Mouse (Mus musculus) intestine, embryonic 16.5 days (tissue): ENCODE data around the gene Poln. TPM values are rescaled to one million over a fixed set of nuclear protein-coding genes. Genes with fewer than 3 reads are reported as not detected.
A peak's percentile ranks its signal among the peaks of the same experiment; 100 is the strongest.

Experiments
- ATAC-seq: fragments of 200-750 bp; cut with Nextera tagmentation; 2 replicates; pipeline ENCODE4 v1.8.0; 2017; ENCODE audit warnings: moderate TSS enrichment, moderate library complexity
- H3K27ac ChIP-seq: fragments of 300-500 bp; sonication (generic); 2 replicates; pipeline ENCODE4 v1.5.1; 2014; ENCODE audit warnings: mild to moderate bottlenecking, low read length
- H3K27me3 ChIP-seq: fragments of 300-500 bp; sonication (generic); replicated peaks from 2 replicates; pipeline ENCODE4 v1.6.1; 2014; ENCODE audit warnings: low read length, control low read depth, mixed read lengths; ENCODE audit not compliant: control insufficient read depth, insufficient read depth
- H3K36me3 ChIP-seq: fragments of 300-500 bp; sonication (generic); 2 replicates; pipeline ENCODE4 v1.6.1; 2014; ENCODE audit warnings: low read length, control low read depth; ENCODE audit not compliant: control insufficient read depth, insufficient read depth
- H3K4me1 ChIP-seq: fragments of 300-500 bp; sonication (generic); 2 replicates; pipeline ENCODE4 v1.6.1; 2014; ENCODE audit warnings: low read length, control low read depth, mixed read lengths; ENCODE audit not compliant: control insufficient read depth, insufficient read depth
- H3K4me2 ChIP-seq: fragments of 300-500 bp; sonication (generic); 2 replicates; pipeline ENCODE4 v1.6.1; 2014; ENCODE audit warnings: low read depth, low read length, control low read depth
- H3K4me3 ChIP-seq: fragments of 300-500 bp; sonication (generic); 2 replicates; pipeline ENCODE4 v1.5.1; 2014; ENCODE audit warnings: mild to moderate bottlenecking, low read length
- H3K9ac ChIP-seq: fragments of 300-500 bp; sonication (generic); 2 replicates; pipeline ENCODE4 v1.6.1; 2014; ENCODE audit warnings: low read depth, low read length
- H3K9me3 ChIP-seq: fragments of 300-500 bp; sonication (generic); 2 replicates; pipeline ENCODE4 v1.6.1; 2016; ENCODE audit warnings: low read length, control low read depth; ENCODE audit not compliant: control insufficient read depth
- WGBS: fragments of 180-500 bp; shearing (Covaris S2); extraction: QIAGEN DNeasy Blood & Tissue Kit; methylation state at CpG from one replicate; pipeline ENCODE4 v1.1.7; 2014; 5-methylcytosine and 5-hydroxymethylcytosine counted together
- polyA plus RNA-seq: library from polyadenylated mRNA; unstranded; fragments of >200 nt; fragmentation: Nextera tagmentation; extraction: Ambion mirVana; gene quantifications from 2 replicates; pipeline ENCODE4 v1.2.1, GENCODE M21; 2015

The Poln gene
- polyA plus RNA-seq, 1 experiment from 2014 or later = 0.23 TPM

DNA sequence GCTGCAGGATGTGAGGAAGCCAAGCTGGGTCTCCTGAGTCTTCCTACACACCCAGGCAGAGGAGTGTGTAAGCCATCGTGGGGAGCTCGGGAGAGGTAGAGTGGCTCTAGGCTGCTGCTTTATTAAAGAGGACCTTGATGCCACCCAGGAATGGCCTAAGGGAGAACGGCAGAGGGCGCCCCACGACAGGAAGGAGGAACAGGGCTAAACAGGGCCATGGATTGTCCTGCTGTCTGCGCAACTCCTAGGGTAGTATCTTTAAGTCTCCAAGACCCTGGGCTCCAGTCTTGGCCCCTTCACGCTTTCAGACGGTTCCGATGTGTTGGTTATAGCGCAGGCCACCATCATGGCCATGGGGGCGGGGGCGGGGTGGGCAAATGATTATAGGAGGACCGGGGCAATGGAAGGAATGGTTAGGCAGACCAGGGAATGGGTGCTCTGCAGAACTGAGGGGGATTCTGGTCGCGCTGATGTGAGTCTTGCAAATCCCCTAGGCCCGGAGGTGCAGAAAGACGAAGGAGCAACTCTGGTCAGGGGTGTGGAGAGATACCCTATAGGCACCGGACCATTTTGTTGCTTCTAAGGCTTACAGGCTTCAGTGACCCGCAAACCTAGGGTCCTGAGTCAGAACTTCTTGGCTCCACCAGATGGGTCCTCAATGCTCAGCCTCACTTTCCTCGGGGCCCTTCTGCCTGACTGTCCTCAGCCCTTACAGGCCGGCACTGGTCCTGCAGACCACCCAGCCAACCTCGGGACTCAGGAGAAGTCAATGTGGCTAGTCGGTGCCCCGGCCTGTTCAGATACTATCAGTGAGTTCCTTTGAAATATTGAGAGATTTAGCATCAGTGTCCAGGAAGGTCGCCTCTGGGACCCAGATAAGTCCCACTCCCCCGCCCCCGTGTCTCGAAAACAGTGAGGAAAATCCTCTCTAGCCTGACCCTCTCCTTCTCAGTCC lies 174.3 kb downstream of the Poln start:
- Histone ChIP-seq H3K4me3 (peak overlapping the region; percentile 62), H3K9ac (no peak overlapping the region), H3K27ac (no peak overlapping the region), H3K36me3 (no peaks in the 10 kb centered on the region), H3K27me3 (peaks cover 39% of the 10 kb centered on the region), H3K9me3 (no peaks in the 10 kb centered on the region), H3K4me2 (no peak overlapping the region), H3K4me1 (peaks cover 10% of the 10 kb centered on the region; the same call in 1 of the 2 replicates)
- 37% methylated on average over 28 of the region's 28 CpGs for WGBS
- no peak; the same call in 1 of the 2 replicates for ATAC-seq

- peak; percentile 88 for ATAC-seq
- Histone ChIP-seq H3K9me3 (no peaks in the 10 kb centered on the region), H3K27me3 (no peaks in the 10 kb centered on the region), H3K4me2 (peak within 1 kb of the TSS; percentile 97), H3K9ac (peak within 1 kb of the TSS; percentile 74), H3K4me1 (peaks cover 12% of the 10 kb centered on the region), H3K36me3 (no peaks in the 10 kb centered on the region), H3K27ac (no peak within 1 kb of the TSS; the same call in 1 of the 2 replicates), H3K4me3 (peak within 1 kb of the TSS; percentile 79)
- under 1% methylated on average over 73 of the region's 88 CpGs for WGBS
Observed at GRCm38 (mm10) chr5:33983309-33984121, 185.7 kb downstream of the Poln start, which contains the start of gene Gm1673. Gene Gm1673, plus strand, starts transcription at chr5:33983433.

DNA sequence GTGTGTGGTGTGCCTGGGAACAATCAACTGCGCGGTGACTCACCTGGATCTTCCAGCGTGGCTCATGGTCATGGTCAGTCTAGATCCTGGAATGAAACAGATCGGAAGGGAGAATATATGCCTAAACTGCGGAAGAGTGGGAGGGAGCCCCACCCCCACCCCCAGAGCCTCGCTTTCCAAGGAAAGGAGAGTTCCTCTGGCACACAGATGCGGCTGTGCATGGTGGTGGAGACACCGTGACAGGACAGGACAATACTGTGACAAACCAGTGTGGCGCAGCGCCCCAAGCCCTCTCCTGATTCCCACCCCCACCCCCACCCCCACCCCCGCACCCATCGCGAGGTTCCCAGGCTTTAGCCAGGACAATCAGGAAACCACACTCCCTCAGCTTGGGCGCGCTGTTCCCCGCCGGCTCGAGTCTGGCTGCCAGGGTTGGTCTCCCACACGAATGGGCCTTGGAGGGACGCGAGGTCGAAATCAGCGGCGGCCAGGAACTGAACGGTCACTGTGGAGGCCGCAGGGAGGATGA lies 186.5 kb downstream of the Poln start:
- 4% methylated on average over 26 of the region's 26 CpGs for WGBS
- Histone ChIP-seq H3K9ac (peak overlapping the region; percentile 74), H3K4me2 (peak overlapping the region; percentile 97), H3K27me3 (no peaks in the 10 kb centered on the region), H3K4me1 (peaks cover 12% of the 10 kb centered on the region), H3K4me3 (peak overlapping the region; percentile 79), H3K36me3 (no peaks in the 10 kb centered on the region), H3K9me3 (no peaks in the 10 kb centered on the region), H3K27ac (no peak overlapping the region)
- peak; percentile 51 for ATAC-seq

DNA sequence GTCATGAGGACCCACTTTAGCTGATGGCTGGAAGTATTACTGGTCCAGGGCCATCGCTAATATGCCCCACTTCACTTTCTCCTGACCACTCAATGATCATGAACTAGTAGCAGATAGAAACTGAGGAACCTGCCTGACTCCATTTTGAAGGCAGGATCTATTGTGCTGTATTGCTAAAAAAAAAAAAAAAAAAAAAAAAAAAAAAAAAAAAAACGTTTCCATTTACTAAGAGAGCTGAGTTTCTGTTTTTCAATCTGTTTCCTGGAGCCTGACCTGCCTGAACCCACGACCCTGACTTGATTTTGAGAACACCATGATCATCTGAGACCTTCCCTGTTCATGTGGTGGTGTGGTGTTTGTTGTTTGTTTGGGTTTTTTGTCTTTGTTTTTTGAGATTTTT lies 193.0 kb downstream of the Poln start:
- H3K36me3 ChIP-seq = no peaks in the 10 kb centered on the region
- WGBS = 41% methylated on average over 3 of the region's 3 CpGs
- H3K9ac ChIP-seq = no peak overlapping the region
- no peak for ATAC-seq
- H3K4me3 ChIP-seq = no peak overlapping the region
- H3K27ac ChIP-seq = no peak overlapping the region
- no peaks in the 10 kb centered on the region for H3K9me3 ChIP-seq
- no peaks in the 10 kb centered on the region for H3K27me3 ChIP-seq
- no peak overlapping the region for H3K4me2 ChIP-seq
- no peaks in the 10 kb centered on the region for H3K4me1 ChIP-seq

GRCm38 (mm10) chr5:33974736-33975135 lies 194.5 kb downstream of the Poln start:
- Histone ChIP-seq H3K9ac (no peak overlapping the region), H3K4me2 (no peak overlapping the region), H3K27me3 (no peaks in the 10 kb centered on the region), H3K4me3 (no peak overlapping the region), H3K27ac (no peak overlapping the region), H3K36me3 (no peaks in the 10 kb centered on the region), H3K4me1 (no peaks in the 10 kb centered on the region), H3K9me3 (no peaks in the 10 kb centered on the region)
- ATAC-seq = no peak
- WGBS = 64% methylated on average over 2 of the region's 2 CpGs

GRCm38 (mm10) chr5:33959382-33959781 lies 209.9 kb downstream of the Poln start:
- H3K4me1 ChIP-seq = no peaks in the 10 kb centered on the region
- WGBS = 68% methylated on average over 4 of the region's 4 CpGs
- ATAC-seq = no peak

More at GRCm38 (mm10) chr5:33959382-33959781, 209.9 kb downstream of the Poln start:
- Histone ChIP-seq H3K36me3 (no peaks in the 10 kb centered on the region), H3K9ac (no peak overlapping the region), H3K9me3 (no peaks in the 10 kb centered on the region), H3K27ac (no peak overlapping the region), H3K4me2 (no peak overlapping the region), H3K4me3 (no peak overlapping the region), H3K27me3 (no peaks in the 10 kb centered on the region)

Other genes starting within 250 kb of the Poln start
- gene Nelfa, start 233.0 kb downstream of the Poln start, polyA plus RNA-seq = 44.1 and 48.8 TPM in 2 replicates
- gene Gm1673, start 186.0 kb downstream of the Poln start, polyA plus RNA-seq = 44.5 and 54.0 TPM in 2 replicates
- 0.17 and 0.22 TPM in 2 replicates for gene Nat8l, start 173.5 kb downstream of the Poln start, polyA plus RNA-seq
- 23.9 and 25.7 TPM in 2 replicates for gene Haus3, start 79 bp upstream of the Poln start, polyA plus RNA-seq
- 20.2 TPM in 2 replicates for gene Mxd4, start 18.3 kb upstream of the Poln start, polyA plus RNA-seq
- 0.28 and 0.42 TPM in 2 replicates for gene Zfyve28, start 119.0 kb upstream of the Poln start, polyA plus RNA-seq
- not detected in 2 replicates for gene Cfap99, start 119.2 kb upstream of the Poln start, polyA plus RNA-seq
- gene Rnf4, start 166.8 kb upstream of the Poln start, polyA plus RNA-seq = 133 and 143 TPM in 2 replicates
- gene Fam193a, start 200.5 kb upstream of the Poln start, polyA plus RNA-seq = 6.7 TPM in 2 replicates